Mouse (Mus musculus) hindbrain, embryonic 16.5 days (tissue): ENCODE data around the gene Crocc. TPM values are rescaled to one million over a fixed set of nuclear protein-coding genes. Genes with fewer than 3 reads are reported as not detected.
A peak's percentile ranks its signal among the peaks of the same experiment; 100 is the strongest.

Source experiments
- ATAC-seq: fragments of 200-750 bp; cut with Nextera tagmentation; 2 replicates; pipeline ENCODE4 v1.8.0; 2017; ENCODE audit warnings: moderate TSS enrichment, moderate library complexity
- H3K27ac ChIP-seq: fragments of 300-500 bp; sonication (generic); 2 replicates; pipeline ENCODE4 v1.5.1; 2014; ENCODE audit warnings: low read depth, mild to moderate bottlenecking, control low read depth, low read length, moderate library complexity
- H3K27me3 ChIP-seq: fragments of 300-500 bp; sonication (generic); replicated peaks from 2 replicates; pipeline ENCODE4 v1.6.1; 2014; ENCODE audit warnings: low read length; ENCODE audit not compliant: control insufficient read depth, insufficient read depth
- H3K36me3 ChIP-seq: fragments of 300-500 bp; sonication (generic); 2 replicates; pipeline ENCODE4 v1.6.1; 2014; ENCODE audit warnings: mild to moderate bottlenecking, low read length, moderate library complexity, mixed read lengths; ENCODE audit not compliant: control insufficient read depth, insufficient read depth
- H3K4me1 ChIP-seq: fragments of 300-500 bp; sonication (generic); 2 replicates; pipeline ENCODE4 v1.6.1; 2014; ENCODE audit warnings: low read depth, low read length; ENCODE audit not compliant: control insufficient read depth, insufficient read depth
- H3K4me2 ChIP-seq: fragments of 300-500 bp; sonication (generic); 2 replicates; pipeline ENCODE4 v1.6.1; 2014; ENCODE audit warnings: mild to moderate bottlenecking, low read length, control low read depth, moderate library complexity
- H3K4me3 ChIP-seq: fragments of 300-500 bp; sonication (generic); 2 replicates; pipeline ENCODE4 v1.5.1; 2014; ENCODE audit warnings: mild to moderate bottlenecking, low read length, control low read depth, moderate library complexity
- H3K9ac ChIP-seq: fragments of 300-500 bp; sonication (generic); 2 replicates; pipeline ENCODE4 v1.6.1; 2014; ENCODE audit warnings: low read depth, mild to moderate bottlenecking, control low read depth, low read length, moderate library complexity
- H3K9me3 ChIP-seq: fragments of 300-500 bp; sonication (generic); 2 replicates; pipeline ENCODE4 v1.6.1; 2014; ENCODE audit warnings: mild to moderate bottlenecking, low read length, moderate library complexity; ENCODE audit not compliant: control insufficient read depth
- WGBS: fragments of 180-500 bp; shearing (Covaris S2); extraction: QIAGEN DNeasy Blood & Tissue Kit; methylation state at CpG from one replicate; pipeline ENCODE4 v1.1.7; 2014; 5-methylcytosine and 5-hydroxymethylcytosine counted together
- polyA plus RNA-seq: library from polyadenylated mRNA; unstranded; fragments of >200 nt; fragmentation: Nextera tagmentation; extraction: Ambion mirVana; gene quantifications from 2 replicates; pipeline ENCODE4 v1.2.1, GENCODE M21; 2015

Crocc gene
- 4.6 and 4.9 TPM in 2 replicates for polyA plus RNA-seq

GRCm38 (mm10) chr4:141060426-141061301 lies at the start of gene Crocc:
TSS of gene Crocc (minus strand) at chr4:141060550.
- peak; percentile 95 for ATAC-seq
- no peaks in the 10 kb centered on the region for H3K9me3 ChIP-seq

GRCm38 (mm10) chr4:141108196-141108732 lies 47.9 kb upstream of the Crocc start:
- Histone ChIP-seq H3K4me1 (no peaks in the 10 kb centered on the region), H3K9me3 (no peaks in the 10 kb centered on the region), H3K27ac (no peak overlapping the region), H3K27me3 (no peaks in the 10 kb centered on the region), H3K36me3 (no peaks in the 10 kb centered on the region), H3K4me3 (no peak overlapping the region), H3K4me2 (no peak overlapping the region), H3K9ac (no peak overlapping the region)
- no peak for ATAC-seq
- 42% methylated on average over 10 of the region's 10 CpGs for WGBS

More at GRCm38 (mm10) chr4:141060426-141061301, at the start of gene Crocc:
- Histone ChIP-seq H3K4me1 (peaks cover 13% of the 10 kb centered on the region), H3K4me3 (peak within 1 kb of the TSS; percentile 69), H3K27ac (peak within 1 kb of the TSS; percentile 95), H3K36me3 (peaks cover under 1% of the 10 kb centered on the region; the same call in 1 of the 2 replicates), H3K4me2 (peak within 1 kb of the TSS; percentile 69), H3K9ac (peak within 1 kb of the TSS; percentile 86), H3K27me3 (no peaks in the 10 kb centered on the region)
- under 1% methylated on average over 61 of the region's 77 CpGs for whole genome bisulfite sequencing

GRCm38 (mm10) chr4:141106526-141107183 lies 46.3 kb upstream of the Crocc start:
- no peak for ATAC-seq
- Histone ChIP-seq H3K9me3 (no peaks in the 10 kb centered on the region), H3K27me3 (no peaks in the 10 kb centered on the region), H3K27ac (no peak overlapping the region), H3K4me2 (no peak overlapping the region), H3K4me3 (no peak overlapping the region), H3K4me1 (no peaks in the 10 kb centered on the region), H3K36me3 (no peaks in the 10 kb centered on the region), H3K9ac (no peak overlapping the region)
- 81% methylated on average over 16 of the region's 16 CpGs for WGBS

GRCm38 (mm10) chr4:141101855-141102254 lies 41.5 kb upstream of the Crocc start:
- H3K27ac ChIP-seq = no peak overlapping the region
- WGBS = 76% methylated on average over 6 of the region's 6 CpGs

GRCm38 (mm10) chr4:141101291-141101690 lies 40.9 kb upstream of the Crocc start:
- H3K4me3 ChIP-seq = no peak overlapping the region
- no peak for ATAC-seq
- 92% methylated on average over 9 of the region's 9 CpGs for WGBS
- H3K4me1 ChIP-seq = no peaks in the 10 kb centered on the region
- no peaks in the 10 kb centered on the region for H3K9me3 ChIP-seq
- H3K27me3 ChIP-seq = no peaks in the 10 kb centered on the region
- no peak overlapping the region for H3K4me2 ChIP-seq
- H3K27ac ChIP-seq = no peak overlapping the region
- H3K36me3 ChIP-seq = no peaks in the 10 kb centered on the region
- H3K9ac ChIP-seq = no peak overlapping the region

More at GRCm38 (mm10) chr4:141101855-141102254, 41.5 kb upstream of the Crocc start:
- no peak overlapping the region for H3K9ac ChIP-seq
- no peaks in the 10 kb centered on the region for H3K4me1 ChIP-seq
- H3K9me3 ChIP-seq = no peaks in the 10 kb centered on the region
- H3K4me2 ChIP-seq = no peak overlapping the region
- ATAC-seq = no peak
- H3K4me3 ChIP-seq = no peak overlapping the region
- H3K36me3 ChIP-seq = no peaks in the 10 kb centered on the region
- no peaks in the 10 kb centered on the region for H3K27me3 ChIP-seq

- ATAC-seq = no peak
- Histone ChIP-seq H3K9ac (no peak overlapping the region), H3K4me1 (no peaks in the 10 kb centered on the region), H3K27me3 (no peaks in the 10 kb centered on the region), H3K4me3 (no peak overlapping the region), H3K36me3 (no peaks in the 10 kb centered on the region), H3K9me3 (no peaks in the 10 kb centered on the region), H3K27ac (no peak overlapping the region), H3K4me2 (no peak overlapping the region)
- 83% methylated on average over 5 of the region's 5 CpGs for WGBS
These were observed 39.6 kb upstream of the Crocc start for GRCm38 (mm10) chr4:141099956-141100355.

GRCm38 (mm10) chr4:141098935-141099334 lies 38.6 kb upstream of the Crocc start:
- Histone ChIP-seq H3K9me3 (no peaks in the 10 kb centered on the region), H3K4me3 (no peak overlapping the region), H3K36me3 (no peaks in the 10 kb centered on the region), H3K9ac (no peak overlapping the region), H3K27me3 (no peaks in the 10 kb centered on the region), H3K4me1 (no peaks in the 10 kb centered on the region), H3K27ac (no peak overlapping the region), H3K4me2 (no peak overlapping the region)
- no peak for ATAC-seq
- WGBS = 80% methylated on average over 4 of the region's 4 CpGs

GRCm38 (mm10) chr4:141096710-141097109 lies 36.4 kb upstream of the Crocc start:
- no peak overlapping the region for H3K4me2 ChIP-seq
- no peaks in the 10 kb centered on the region for H3K4me1 ChIP-seq
- no peak overlapping the region for H3K9ac ChIP-seq
- no peak overlapping the region for H3K27ac ChIP-seq
- no peak overlapping the region for H3K4me3 ChIP-seq
- 13% methylated on average over 9 of the region's 9 CpGs for WGBS
- H3K9me3 ChIP-seq = no peaks in the 10 kb centered on the region
- no peaks in the 10 kb centered on the region for H3K27me3 ChIP-seq
- no peaks in the 10 kb centered on the region for H3K36me3 ChIP-seq
- ATAC-seq = no peak

- Histone ChIP-seq H3K27me3 (no peaks in the 10 kb centered on the region), H3K9me3 (no peaks in the 10 kb centered on the region), H3K27ac (no peak overlapping the region), H3K36me3 (no peaks in the 10 kb centered on the region), H3K4me1 (no peaks in the 10 kb centered on the region), H3K4me3 (no peak overlapping the region), H3K4me2 (no peak overlapping the region), H3K9ac (no peak overlapping the region)
- 66% methylated on average over 10 of the region's 10 CpGs for WGBS
- no peak for ATAC-seq
These were observed 34.7 kb upstream of the Crocc start for GRCm38 (mm10) chr4:141095016-141095415.
